Mouse (Mus musculus) megakaryocyte-erythroid progenitor cell, adult 5 weeks (primary cell): ENCODE data around the gene Btbd35f23. TPM values are rescaled to one million over a fixed set of nuclear protein-coding genes. Genes with fewer than 3 reads are reported as not detected.

Experiments
- polyA plus RNA-seq: library from polyadenylated mRNA; stranded (reverse); fragments of >175 nt; gene quantifications from 2 replicates; pipeline ENCODE4 v1.2.3, GENCODE M21; 2012

Gene Btbd35f23
- polyA plus RNA-seq = not detected in 2 replicates

GRCm38 (mm10) chrX:3076575-3076974 lies at the start of gene Btbd35f23:
Btbd35f23 (plus strand) TSS chrX:3076875.

Other genes with a start within 250 kb of the Btbd35f23 start
- not detected in 2 replicates for gene Btbd35f24, start 119.0 kb downstream of the Btbd35f23 start, polyA plus RNA-seq